Mouse (Mus musculus) spleen, embryonic (tissue): ENCODE results near the gene Fam205a4.
"Not testable (repeated sequence)": the region's sequence is repeated elsewhere in the genome, so short reads cannot be mapped to it uniquely, and the experiment has no call there.

Experiments
- CTCF ChIA-PET: fragments of 350-600 bp; sonication (Branson Sonifier 250); formaldehyde crosslinking; loops from one replicate; lab custom pipeline; 2022; lab: Charles Lee

Gene Fam205a4

DNA sequence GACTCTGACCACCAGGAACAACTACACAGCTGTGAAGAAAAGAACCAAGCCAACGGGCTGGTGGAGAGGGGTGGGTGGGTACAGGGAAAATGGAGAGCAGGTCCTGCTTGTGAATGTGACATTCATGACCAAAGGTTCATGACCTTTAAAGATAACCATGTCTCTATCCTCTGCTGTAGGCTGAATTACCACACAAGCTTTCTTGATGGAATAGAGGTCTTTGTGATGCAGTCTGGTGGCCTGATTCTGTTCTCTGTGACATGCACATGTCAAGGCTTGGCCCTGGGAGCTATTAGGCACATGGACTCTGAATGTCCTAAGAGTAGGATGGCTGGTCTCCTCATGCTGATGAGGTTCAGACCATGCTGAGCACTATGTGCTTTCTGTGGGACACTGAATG lies at the start of gene Fam205a4:
TSS of gene Fam205a4 (plus strand) at position 301 of the 400 bp plus-strand sequence.
- CTCF ChIA-PET, result not testable (repeated sequence)

GRCm38 (mm10) chr4:41941272-41941671 lies 24.6 kb upstream of the Fam205a4 start, which contains the start of gene Gm20878:
Gene Gm20878, plus strand, starts transcription at chr4:41941572.
- CTCF ChIA-PET, result not testable (repeated sequence)
